Mouse (Mus musculus): ENCODE measurements around the gene Rad23b. TPM values are rescaled to one million over a fixed set of nuclear protein-coding genes. Genes with fewer than 3 reads are reported as not detected.

Rad23b gene
- polyA plus RNA-seq, 1 experiment from 2014 or later: 65.0 TPM

DNA sequence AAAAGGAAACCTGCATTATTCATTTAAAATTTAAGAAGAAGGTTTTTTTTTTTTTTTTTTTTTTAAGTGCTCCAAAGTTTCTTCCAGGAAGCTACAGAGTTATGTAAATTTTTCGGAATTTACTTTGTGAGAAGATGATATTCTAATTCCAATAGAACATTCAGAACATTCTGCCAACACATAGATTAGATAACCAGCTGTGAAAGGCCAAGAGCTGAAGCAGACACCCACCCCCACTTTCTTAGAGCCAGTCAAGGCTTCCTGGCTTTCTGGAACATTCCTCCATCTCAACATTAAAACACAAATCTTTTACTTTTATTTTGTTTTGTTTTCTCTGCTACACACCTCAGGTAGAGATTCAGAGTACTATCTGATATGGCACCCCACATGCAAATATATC is 10.9 kb upstream of the Rad23b start:
- Histone ChIP-seq H3K36me3 (no peaks in the 10 kb centered on the region), H3K4me2 (peak overlapping the region; percentile 25; the same call in 1 of the 2 replicates), H3K9me3 (replicated peaks) (no peaks in the 10 kb centered on the region), H3K4me3 (no peak overlapping the region), H3K27ac (peak overlapping the region; percentile 79), H3K4me1 (peaks cover 50% of the 10 kb centered on the region), H3K27me3 (replicated peaks) (no peaks in the 10 kb centered on the region), H3K9ac (peak overlapping the region; percentile 39; the same call in 1 of the 2 replicates)
- WGBS (ENCODE audit: insufficient replicate concordance): 33% methylated on average over 1 of the region's 1 CpGs
- ATAC-seq: peak; percentile 49; the same call in 1 of the 2 replicates

DNA sequence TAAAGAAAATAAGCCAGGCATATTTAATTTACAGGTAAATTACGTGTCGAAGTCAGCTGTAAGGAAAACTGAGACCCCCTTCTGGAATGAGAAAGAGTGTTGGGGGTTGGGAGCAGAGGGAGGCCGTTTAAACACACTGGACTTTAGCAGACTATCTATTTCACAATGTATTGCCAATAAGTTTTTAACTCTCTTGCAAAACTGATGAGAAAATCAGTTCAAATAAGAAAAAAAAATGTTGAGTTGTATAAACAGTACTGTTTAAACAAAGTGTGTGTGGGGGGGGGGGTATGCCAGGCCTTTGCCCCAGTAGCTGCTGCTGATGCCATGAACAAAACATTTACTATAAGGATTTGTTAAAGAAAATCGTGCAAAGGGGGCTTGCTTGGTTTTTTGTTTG is 10.5 kb upstream of the Rad23b start:
- whole genome bisulfite sequencing (ENCODE audit: insufficient replicate concordance): 71% methylated on average over 4 of the region's 4 CpGs
- no peak for ATAC-seq
- Histone ChIP-seq H3K4me3 (no peak overlapping the region), H3K4me1 (peaks cover 50% of the 10 kb centered on the region), H3K27me3 (replicated peaks) (no peaks in the 10 kb centered on the region), H3K27ac (no peak overlapping the region), H3K36me3 (no peaks in the 10 kb centered on the region), H3K9me3 (replicated peaks) (no peaks in the 10 kb centered on the region), H3K4me2 (no peak overlapping the region), H3K9ac (no peak overlapping the region; the same call in 1 of the 2 replicates)

DNA sequence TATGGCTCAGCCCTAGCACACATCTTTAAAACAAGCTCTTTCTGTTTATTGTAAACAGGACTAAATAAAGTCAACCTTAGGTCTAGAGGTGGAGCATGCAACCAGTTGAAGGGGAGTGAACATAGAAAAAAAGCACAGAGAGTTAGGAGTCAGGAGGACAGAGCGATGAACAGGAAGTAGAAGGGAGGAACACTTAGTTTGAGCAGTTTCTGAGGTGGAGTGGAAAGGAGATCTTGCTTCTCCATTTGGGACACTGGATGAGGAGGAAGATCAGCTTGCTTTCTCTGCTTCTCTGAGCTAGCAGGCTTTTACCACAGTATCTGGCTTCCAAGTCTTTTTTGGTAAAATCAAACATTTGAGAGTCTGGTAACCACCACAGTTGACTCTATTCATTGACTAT is 8.0 kb upstream of the Rad23b start:
- peaks cover 47% of the 10 kb centered on the region for H3K4me1 ChIP-seq
- no peak overlapping the region for H3K4me3 ChIP-seq
- no peaks in the 10 kb centered on the region for H3K27me3 ChIP-seq (replicated peaks)
- no peak overlapping the region for H3K4me2 ChIP-seq
- H3K9me3 ChIP-seq (replicated peaks): no peaks in the 10 kb centered on the region
- WGBS (ENCODE audit: insufficient replicate concordance): 79% methylated on average over 1 of the region's 1 CpGs
- no peak overlapping the region for H3K9ac ChIP-seq
- H3K27ac ChIP-seq: peak overlapping the region; percentile 42; the same call in 1 of the 2 replicates
- no peaks in the 10 kb centered on the region for H3K36me3 ChIP-seq
- ATAC-seq: no peak

DNA sequence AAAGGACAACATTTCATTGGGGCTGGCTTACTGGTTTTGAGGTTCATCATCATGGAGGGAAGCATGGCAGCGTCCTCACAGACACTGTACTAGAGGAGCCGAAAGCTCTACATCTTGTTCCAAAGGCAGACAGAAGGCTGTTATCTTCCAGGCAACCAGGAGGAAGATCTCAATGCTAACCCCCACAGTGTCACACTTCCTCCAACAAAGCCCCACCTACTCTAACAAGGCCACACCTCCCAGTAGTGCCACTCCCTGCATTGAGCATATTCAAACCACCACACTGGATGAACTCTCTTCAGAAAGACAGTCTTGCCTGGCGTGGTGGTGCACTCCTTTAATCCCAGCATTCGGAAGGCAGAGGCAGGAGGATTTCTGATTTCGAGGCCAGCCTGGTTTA is 7.2 kb upstream of the Rad23b start:
- peak; percentile 95 for ATAC-seq
- H3K4me3 ChIP-seq: no peak overlapping the region; the same call in 1 of the 2 replicates
- H3K9ac ChIP-seq: no peak overlapping the region
- 37% methylated on average over 5 of the region's 5 CpGs for WGBS (ENCODE audit: insufficient replicate concordance)
- peaks cover 44% of the 10 kb centered on the region for H3K4me1 ChIP-seq
- H3K9me3 ChIP-seq (replicated peaks): no peaks in the 10 kb centered on the region
- H3K27me3 ChIP-seq (replicated peaks): no peaks in the 10 kb centered on the region
- H3K4me2 ChIP-seq: peak overlapping the region; percentile 26
- no peaks in the 10 kb centered on the region for H3K36me3 ChIP-seq
- H3K27ac ChIP-seq: peak overlapping the region; percentile 42; the same call in 1 of the 2 replicates

DNA sequence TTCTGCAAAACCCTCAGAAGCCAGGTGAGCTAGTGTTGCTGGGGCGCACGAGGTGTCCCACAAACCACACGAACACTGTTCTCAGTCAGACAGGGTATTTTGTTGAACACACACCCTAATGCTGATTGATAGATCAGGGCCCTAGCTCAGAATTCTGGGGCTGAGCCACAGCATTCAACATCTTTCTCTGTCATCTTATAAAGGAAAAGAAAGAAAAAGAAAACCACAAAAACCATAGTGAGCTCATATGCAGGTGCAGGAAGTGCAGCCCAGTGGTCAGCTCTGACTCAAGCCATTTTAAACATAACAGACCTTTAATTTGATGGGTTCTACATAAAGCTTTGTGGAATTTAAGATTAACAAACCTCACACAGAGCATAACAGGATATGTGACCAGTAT is 6.6 kb upstream of the Rad23b start:
- no peaks in the 10 kb centered on the region for H3K9me3 ChIP-seq (replicated peaks)
- H3K4me3 ChIP-seq: no peak overlapping the region
- H3K4me1 ChIP-seq: peaks cover 45% of the 10 kb centered on the region
- H3K4me2 ChIP-seq: 0 out of 2 replicates have a peak overlapping the region, but pooled peaks have one; percentile 26
- ATAC-seq: no peak
- H3K9ac ChIP-seq: no peak overlapping the region
- H3K27me3 ChIP-seq (replicated peaks): no peaks in the 10 kb centered on the region
- 74% methylated on average over 3 of the region's 3 CpGs for WGBS (ENCODE audit: insufficient replicate concordance)
- H3K27ac ChIP-seq: peak overlapping the region; percentile 36; the same call in 1 of the 2 replicates
- H3K36me3 ChIP-seq: no peaks in the 10 kb centered on the region

DNA sequence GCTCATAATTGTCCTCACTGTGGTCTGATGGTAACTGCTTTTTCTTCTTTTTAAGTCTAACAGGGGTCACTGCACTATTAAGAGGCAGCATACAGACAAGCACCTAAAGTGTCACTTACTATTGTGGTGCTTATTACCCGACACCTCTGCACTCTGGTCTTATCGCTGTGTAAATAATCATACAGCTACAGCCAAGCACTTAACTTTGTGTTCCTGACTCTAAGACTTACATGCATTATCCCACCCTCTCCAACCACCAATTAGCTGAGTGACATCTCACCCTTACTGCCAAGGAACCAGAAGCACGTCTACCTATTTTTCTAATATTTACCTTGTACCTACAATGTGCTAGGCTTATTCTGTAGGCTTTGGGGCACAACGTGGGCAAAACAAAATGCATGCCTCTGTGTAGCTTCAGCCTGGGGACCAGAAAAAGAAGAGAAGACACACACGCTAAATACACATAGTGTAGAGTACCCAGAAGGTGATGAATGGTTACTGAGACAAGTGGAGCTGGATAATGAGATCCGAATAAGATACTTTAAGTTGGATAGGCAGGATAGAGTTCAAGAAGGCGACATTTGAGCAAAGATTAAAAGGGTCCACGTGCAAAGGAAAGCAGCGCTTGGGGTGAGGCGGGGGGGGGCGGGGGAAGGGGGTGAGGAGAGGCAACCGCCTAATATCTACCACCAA is 938 bp upstream of the Rad23b start:
- no peak for ATAC-seq
- WGBS (ENCODE audit: insufficient replicate concordance): 13% methylated on average over 10 of the region's 12 CpGs

DNA sequence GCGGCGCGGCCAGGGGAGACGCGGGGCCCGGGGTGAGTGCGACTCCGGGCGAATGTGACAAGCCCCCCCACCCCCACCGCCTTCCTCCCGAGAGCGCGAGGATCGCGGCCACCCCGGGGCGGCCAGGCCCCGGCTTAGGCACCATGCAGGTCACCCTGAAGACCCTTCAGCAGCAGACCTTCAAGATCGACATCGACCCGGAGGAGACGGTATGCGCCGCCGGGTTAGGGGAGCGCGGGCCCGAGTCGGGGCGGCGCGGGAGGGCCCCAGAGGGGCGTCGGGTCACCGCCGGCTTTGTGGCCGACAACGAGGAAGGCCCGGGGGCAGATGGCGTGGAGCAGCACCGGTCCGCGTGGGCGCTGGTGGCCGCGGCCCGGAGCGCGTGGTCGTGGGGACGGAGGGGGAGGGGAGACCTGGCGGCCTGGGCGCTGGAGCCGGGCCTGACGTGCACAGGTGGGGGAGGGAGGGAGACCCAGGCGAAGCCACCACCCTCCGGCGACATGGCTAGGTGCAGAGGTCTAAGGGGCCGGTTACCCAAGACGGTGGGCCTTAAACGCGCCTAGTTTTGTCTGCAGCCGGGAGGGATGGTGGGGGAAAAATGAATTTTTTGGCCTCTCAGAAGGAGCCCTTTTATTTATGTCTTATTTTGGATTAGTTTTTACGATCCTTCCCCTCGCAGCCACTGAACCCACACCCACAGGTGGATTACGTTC is 532 bp downstream of the Rad23b start:
- Histone ChIP-seq H3K9me3 (replicated peaks) (no peaks in the 10 kb centered on the region), H3K27ac (peak overlapping the region; percentile 94), H3K4me1 (peaks cover 50% of the 10 kb centered on the region), H3K36me3 (peaks cover 3% of the 10 kb centered on the region; the same call in 1 of the 2 replicates), H3K4me3 (peak overlapping the region; percentile 99), H3K27me3 (replicated peaks) (no peaks in the 10 kb centered on the region), H3K4me2 (peak overlapping the region; percentile 86), H3K9ac (peak overlapping the region; percentile 99)
- under 1% methylated on average over 64 of the region's 66 CpGs for WGBS (ENCODE audit: insufficient replicate concordance)
- peak; percentile 28 for ATAC-seq

More for the DNA sequence above, 938 bp upstream of the Rad23b start:
- peak overlapping the region; percentile 74 for H3K9ac ChIP-seq
- no peaks in the 10 kb centered on the region for H3K9me3 ChIP-seq (replicated peaks)
- no peaks in the 10 kb centered on the region; the same call in 1 of the 2 replicates for H3K36me3 ChIP-seq
- peaks cover 37% of the 10 kb centered on the region for H3K4me1 ChIP-seq
- H3K4me2 ChIP-seq: peak overlapping the region; percentile 86
- H3K27me3 ChIP-seq (replicated peaks): no peaks in the 10 kb centered on the region
- H3K4me3 ChIP-seq: peak overlapping the region; percentile 99
- peak overlapping the region; percentile 91 for H3K27ac ChIP-seq

DNA sequence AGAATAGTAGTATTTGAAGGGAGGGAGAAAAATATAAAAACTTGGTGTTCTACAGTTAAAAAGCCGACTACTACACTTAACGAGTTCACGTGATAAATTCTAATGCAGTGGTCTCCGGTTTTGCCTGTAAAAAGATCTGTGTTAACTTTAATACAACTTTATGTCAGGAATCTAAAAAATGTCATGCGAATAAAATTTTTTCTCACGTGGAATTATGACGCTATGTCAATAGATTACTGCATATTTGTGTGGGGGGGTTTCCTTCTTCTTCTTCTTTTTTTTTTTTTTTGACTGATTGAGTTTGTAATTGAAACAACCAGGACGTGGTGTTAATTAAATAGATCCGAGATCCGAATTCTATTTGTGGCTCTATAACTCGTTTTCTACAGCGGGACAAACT is 1.2 kb downstream of the Rad23b start:
- peak overlapping the region; percentile 99 for H3K9ac ChIP-seq
- H3K27me3 ChIP-seq (replicated peaks): no peaks in the 10 kb centered on the region
- H3K36me3 ChIP-seq: peaks cover 8% of the 10 kb centered on the region
- H3K4me1 ChIP-seq: peaks cover 50% of the 10 kb centered on the region
- WGBS (ENCODE audit: insufficient replicate concordance): 7% methylated on average over 12 of the region's 12 CpGs
- H3K9me3 ChIP-seq (replicated peaks): no peaks in the 10 kb centered on the region
- peak overlapping the region; percentile 86 for H3K4me2 ChIP-seq
- H3K27ac ChIP-seq: peak overlapping the region; percentile 94
- ATAC-seq: no peak
- H3K4me3 ChIP-seq: peak overlapping the region; percentile 99

DNA sequence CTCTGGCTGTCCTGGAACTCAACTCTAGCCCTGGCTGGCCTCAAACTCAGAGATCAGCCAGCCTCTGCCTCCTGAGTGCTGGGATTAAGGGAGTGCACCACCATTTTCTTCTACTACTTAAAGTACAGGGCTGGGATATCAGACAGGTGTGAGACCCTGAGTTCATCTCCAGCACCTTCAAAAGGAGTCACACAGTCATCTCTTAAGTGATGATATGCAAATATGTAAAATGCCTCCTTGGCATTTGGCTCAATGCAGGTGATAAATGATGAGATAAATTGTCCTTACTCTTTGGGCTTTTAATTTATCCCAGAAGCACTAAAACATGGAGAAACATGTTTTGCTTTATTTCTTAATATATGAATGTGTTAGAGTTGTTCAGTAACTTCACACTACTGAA is 2.0 kb downstream of the Rad23b start:
- peak overlapping the region; percentile 99; the same call in 1 of the 2 replicates for H3K9ac ChIP-seq
- no peaks in the 10 kb centered on the region for H3K9me3 ChIP-seq (replicated peaks)
- H3K4me2 ChIP-seq: peak overlapping the region; percentile 86
- H3K27ac ChIP-seq: peak overlapping the region; percentile 31; the same call in 1 of the 2 replicates
- peaks cover 56% of the 10 kb centered on the region for H3K4me1 ChIP-seq
- no peak for ATAC-seq
- H3K4me3 ChIP-seq: peak overlapping the region; percentile 99; the same call in 1 of the 2 replicates
- H3K36me3 ChIP-seq: peaks cover 16% of the 10 kb centered on the region
- H3K27me3 ChIP-seq (replicated peaks): no peaks in the 10 kb centered on the region

DNA sequence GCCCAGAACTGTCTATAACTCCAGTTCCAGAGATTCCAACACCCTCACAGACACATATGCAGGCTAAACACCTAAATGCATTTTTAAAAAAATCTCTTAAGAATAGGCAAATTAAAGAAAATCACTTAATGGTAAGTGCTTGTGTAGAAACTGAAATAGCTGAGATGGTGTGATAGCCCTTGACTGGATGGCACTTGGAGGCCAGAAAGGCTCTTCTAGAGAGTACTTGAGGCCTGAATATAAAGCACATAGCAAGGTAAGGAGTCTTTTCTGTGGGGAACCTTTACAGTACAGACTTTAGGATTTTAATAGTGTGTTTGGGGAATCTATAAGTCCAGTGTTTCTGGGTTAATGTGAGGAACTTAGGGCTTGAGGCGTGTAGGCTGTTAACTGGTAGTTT is 4.2 kb downstream of the Rad23b start:
- no peaks in the 10 kb centered on the region for H3K27me3 ChIP-seq (replicated peaks)
- H3K9me3 ChIP-seq (replicated peaks): no peaks in the 10 kb centered on the region
- H3K4me1 ChIP-seq: peaks cover 51% of the 10 kb centered on the region
- no peak overlapping the region for H3K27ac ChIP-seq
- peaks cover 35% of the 10 kb centered on the region for H3K36me3 ChIP-seq
- 74% methylated on average over 1 of the region's 1 CpGs for WGBS (ENCODE audit: insufficient replicate concordance)
- no peak overlapping the region for H3K4me3 ChIP-seq
- no peak overlapping the region for H3K9ac ChIP-seq
- H3K4me2 ChIP-seq: peak overlapping the region; percentile 31
- ATAC-seq: no peak

DNA sequence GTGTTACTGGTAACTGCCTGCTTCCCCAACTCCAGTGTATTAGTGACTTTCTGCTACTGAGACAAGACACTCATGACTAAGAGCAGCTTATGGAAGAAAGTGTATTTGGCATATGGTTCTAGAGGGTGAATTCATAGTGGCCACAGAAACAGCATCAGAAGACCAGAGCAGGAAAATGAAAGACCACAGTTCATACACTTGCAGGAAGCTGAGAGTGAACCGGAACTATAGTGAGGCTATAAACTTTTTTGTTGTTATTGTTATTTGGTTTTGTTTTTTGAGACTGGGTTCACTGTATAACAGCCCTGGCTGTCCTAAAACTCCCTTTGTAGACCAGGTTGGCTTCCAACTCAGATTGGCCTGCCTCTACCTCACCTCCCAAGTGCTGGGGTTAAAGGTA is 6.0 kb downstream of the Rad23b start:
- 84% methylated on average over 1 of the region's 1 CpGs for WGBS (ENCODE audit: insufficient replicate concordance)

DNA sequence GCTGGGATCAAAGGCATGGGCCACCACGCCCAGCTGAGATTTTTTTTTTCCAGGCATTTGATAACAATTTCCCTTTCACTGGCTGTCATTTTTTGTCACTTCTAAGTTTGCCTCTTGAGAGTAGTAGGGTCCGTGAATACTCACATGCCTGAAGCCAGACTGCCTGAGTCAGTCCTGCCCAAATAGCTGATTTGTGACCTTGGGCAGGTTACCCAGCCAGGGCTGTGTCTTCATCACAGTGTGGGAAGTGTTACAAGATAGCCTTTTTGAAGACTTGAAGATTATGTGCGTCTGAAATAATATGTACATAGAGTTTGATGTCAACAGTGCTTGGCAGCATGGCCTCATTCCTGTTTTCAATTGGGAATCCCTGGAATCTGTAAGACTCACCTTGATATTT is 6.9 kb downstream of the Rad23b start:
- H3K27ac ChIP-seq: no peak overlapping the region
- no peak overlapping the region for H3K4me3 ChIP-seq
- WGBS (ENCODE audit: insufficient replicate concordance): 73% methylated on average over 3 of the region's 3 CpGs
- peaks cover 46% of the 10 kb centered on the region for H3K4me1 ChIP-seq
- H3K36me3 ChIP-seq: peaks cover 49% of the 10 kb centered on the region
- ATAC-seq: no peak
- H3K4me2 ChIP-seq: no peak overlapping the region
- H3K9ac ChIP-seq: no peak overlapping the region
- H3K27me3 ChIP-seq (replicated peaks): no peaks in the 10 kb centered on the region
- no peaks in the 10 kb centered on the region for H3K9me3 ChIP-seq (replicated peaks)

More for the DNA sequence above, 6.0 kb downstream of the Rad23b start:
- no peak overlapping the region for H3K9ac ChIP-seq
- H3K9me3 ChIP-seq (replicated peaks): no peaks in the 10 kb centered on the region
- H3K4me1 ChIP-seq: peaks cover 48% of the 10 kb centered on the region
- H3K4me2 ChIP-seq: no peak overlapping the region
- H3K27ac ChIP-seq: no peak overlapping the region
- H3K27me3 ChIP-seq (replicated peaks): no peaks in the 10 kb centered on the region
- H3K4me3 ChIP-seq: no peak overlapping the region
- H3K36me3 ChIP-seq: peaks cover 48% of the 10 kb centered on the region
- no peak for ATAC-seq

Measured in liver, embryonic 12.5 days (tissue).